Comparison of ENCODE assay signal across 8 mouse cellular contexts in the genomic region with DNA sequence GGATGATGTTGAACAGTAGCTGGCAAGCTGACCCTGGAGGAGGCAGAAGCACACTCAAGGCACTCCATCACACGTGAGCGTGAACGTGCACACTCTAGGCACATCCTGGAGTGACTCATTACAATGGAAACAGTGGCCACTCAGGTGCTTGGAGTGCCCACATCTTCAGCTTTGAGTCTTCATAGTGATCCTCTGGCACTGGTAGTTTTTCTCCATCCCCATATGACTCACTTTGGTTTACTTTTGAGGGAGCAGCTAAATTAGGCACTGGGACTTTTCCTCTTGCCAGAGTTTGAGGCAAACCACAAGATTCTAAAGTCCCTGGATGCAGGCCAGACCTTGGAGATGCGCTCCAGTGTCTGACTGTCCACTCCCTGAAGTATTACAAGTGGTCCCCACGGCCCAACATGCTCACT. TPM values are rescaled to one million over a fixed set of nuclear protein-coding genes. Genes with fewer than 3 reads are reported as not detected.
DNase-seq lines count a peak whose midpoint lies in the region; ATAC-seq and TF ChIP-seq lines count a peak whose summit lies in the region.
"Had no signal": no experiment of that assay in that cellular context is flagged by ENCODE, and none has a peak within 500 bp of the region (broad histone marks: within the 10 kb centered on the region; RNA-seq: fewer than 3 reads in every experiment).

No protein-coding gene starts in this region.

- DNase-seq in 3134 (ENCODE audit: extremely low read depth, insufficient read length, low spot score) (peak; percentile 80), 416B (ENCODE audit: low read depth) (peak; percentile 7)
- peak; percentile 65 for DNase-seq in embryonic facial prominence, embryonic 14.5 days (ENCODE audit: low spot score)
- DNase-seq in lung, postnatal 10 days, result peak; percentile 79
- DNase-seq in frontal cortex, postnatal 10 days (ENCODE audit: low spot score in 2 of 2), result no peak
- no peak for DNase-seq in midbrain, postnatal 0 days (ENCODE audit: low spot score)
- DNase-seq: midbrain, embryonic 14.5 days had no signal

- no peak overlapping the region for H3K4me3 ChIP-seq in embryonic facial prominence, embryonic 14.5 days (ENCODE audit: low read depth, low read length)
- no peak overlapping the region for H3K4me3 ChIP-seq in midbrain, postnatal 0 days (ENCODE audit: low read depth, low read length)

- H3K36me3 ChIP-seq in embryonic facial prominence, embryonic 14.5 days (ENCODE audit: control insufficient read depth, insufficient read depth, low read length), result no peaks in the 10 kb centered on the region
- H3K36me3 ChIP-seq in midbrain, postnatal 0 days (ENCODE audit: insufficient read depth, low read length), result no peaks in the 10 kb centered on the region

- WGBS in embryonic facial prominence, embryonic 14.5 days, result 64% methylated on average over 5 of the region's 5 CpGs
- 87% methylated on average over 5 of the region's 5 CpGs for WGBS in midbrain, postnatal 0 days

- TF ChIP-seq CTCF in midbrain, postnatal 0 days (IDR thresholded peaks at IDR 0.05), result no peak

- no peaks in the 10 kb centered on the region for H3K27me3 ChIP-seq in embryonic facial prominence, embryonic 14.5 days (replicated peaks; ENCODE audit: control insufficient read depth, insufficient read depth, low read length)
- H3K27me3 ChIP-seq in midbrain, postnatal 0 days (ENCODE audit: insufficient read depth, low read length), result no peaks in the 10 kb centered on the region

- no peak for ATAC-seq in embryonic facial prominence, embryonic 14.5 days (ENCODE audit: low read depth)
- ATAC-seq in cerebellum, adult (ENCODE audit: insufficient number of reproducible peaks, low FRiP score, low TSS enrichment), result no peak
- ATAC-seq in midbrain, postnatal 0 days (ENCODE audit: low FRiP score), result no peak

- peak overlapping the region; percentile 35 for H3K27ac ChIP-seq in embryonic facial prominence, embryonic 14.5 days (replicated peaks; ENCODE audit: low read depth, low read length)
- H3K27ac ChIP-seq in midbrain, postnatal 0 days (ENCODE audit: low read depth, low read length), result no peak overlapping the region

- H3K9ac ChIP-seq in embryonic facial prominence, embryonic 14.5 days (ENCODE audit: low read depth, low read length), result no peak overlapping the region
- H3K9ac ChIP-seq in midbrain, postnatal 0 days (replicated peaks; ENCODE audit: low read length, poor library complexity, severe bottlenecking), result no peak overlapping the region

- peaks cover 28% of the 10 kb centered on the region for H3K4me1 ChIP-seq in embryonic facial prominence, embryonic 14.5 days (ENCODE audit: control insufficient read depth, insufficient read depth, low read length)
- H3K4me1 ChIP-seq in midbrain, postnatal 0 days (ENCODE audit: insufficient read depth, low read length), result no peaks in the 10 kb centered on the region

- no peak overlapping the region for H3K4me2 ChIP-seq in embryonic facial prominence, embryonic 14.5 days (ENCODE audit: low read depth, low read length)
- H3K4me2 ChIP-seq in midbrain, postnatal 0 days (ENCODE audit: low read depth, low read length, poor library complexity, severe bottlenecking), result no peak overlapping the region

- H3K9me3 ChIP-seq in embryonic facial prominence, embryonic 14.5 days (ENCODE audit: control insufficient read depth, low read length), result no peaks in the 10 kb centered on the region
- no peaks in the 10 kb centered on the region for H3K9me3 ChIP-seq in midbrain, postnatal 0 days (ENCODE audit: low read length)

RNA-seq across cellular contexts. Expression of a gene that starts 52.5 kb away (rescaled TPM):
- 4.9 and 6.4 TPM in 2 replicates for polyA plus RNA-seq in embryonic facial prominence, embryonic 14.5 days (2014; fragmentation: Nextera tagmentation; extraction: Ambion mirVana)
- total RNA-seq in midbrain, postnatal 0 days (2014; rRNA removed), result 0.22 and 0.61 TPM in 2 replicates
- 0.47 and 0.48 TPM in 2 replicates for polyA plus RNA-seq in midbrain, postnatal 0 days (2015; fragmentation: Nextera tagmentation; extraction: Ambion mirVana)

Comparison
In these comparisons a context has a peak if more than half of its experiments do, and no peak if none do; other contexts are left out.
1. DNase-seq: peak in 3134 (single experiment), 416B (single experiment), embryonic facial prominence, embryonic 14.5 days (single experiment) and lung, postnatal 10 days (single experiment); none in frontal cortex, postnatal 10 days (0 of 2) and midbrain, postnatal 0 days (single experiment).